Mouse (Mus musculus) embryonic fibroblast, embryonic 13.5 days (primary cell): ENCODE data around the gene Aldh3b3. TPM values are rescaled to one million over a fixed set of nuclear protein-coding genes. Genes with fewer than 3 reads are reported as not detected.
"Not testable (repeated sequence)": the region's sequence is repeated elsewhere in the genome, so short reads cannot be mapped to it uniquely, and the experiment has no call there.

Experiments used
- H3K27ac ChIP-seq: 2 replicates; pipeline ENCODE4 v1.5.1; 2012; ENCODE audit warnings: low read length, control low read depth, inconsistent platforms; ENCODE audit not compliant: insufficient read depth
- H3K4me1 ChIP-seq: 2 replicates; pipeline ENCODE4 v1.6.1; 2011; ENCODE audit warnings: low read length; ENCODE audit not compliant: control insufficient read depth, insufficient read depth
- H3K4me3 ChIP-seq: 2 replicates; pipeline ENCODE4 v1.5.1; 2011; ENCODE audit warnings: mild to moderate bottlenecking, control low read depth, low read length; ENCODE audit not compliant: insufficient read depth
- CTCF ChIP-seq: IDR thresholded peaks from 2 replicates; pipeline ENCODE4 v1.5.1; 2011; ENCODE audit warnings: mild to moderate bottlenecking, control low read depth, low read length, moderate library complexity, borderline replicate concordance; ENCODE audit not compliant: insufficient read depth
- POLR2A ChIP-seq: IDR thresholded peaks from 2 replicates; pipeline ENCODE4 v1.6.1; 2011; ENCODE audit warnings: low read depth, mild to moderate bottlenecking, control low read depth, low read length, moderate library complexity
- polyA plus RNA-seq: library from polyadenylated mRNA; stranded (reverse); fragments of >200 nt; gene quantifications from 2 replicates; pipeline ENCODE4 v1.2.4, GENCODE M21; 2011; ENCODE audit warnings: low read depth; ENCODE audit not compliant: missing spikeins, insufficient read length

Gene Aldh3b3
- polyA plus RNA-seq, 1 experiment: not detected

DNA sequence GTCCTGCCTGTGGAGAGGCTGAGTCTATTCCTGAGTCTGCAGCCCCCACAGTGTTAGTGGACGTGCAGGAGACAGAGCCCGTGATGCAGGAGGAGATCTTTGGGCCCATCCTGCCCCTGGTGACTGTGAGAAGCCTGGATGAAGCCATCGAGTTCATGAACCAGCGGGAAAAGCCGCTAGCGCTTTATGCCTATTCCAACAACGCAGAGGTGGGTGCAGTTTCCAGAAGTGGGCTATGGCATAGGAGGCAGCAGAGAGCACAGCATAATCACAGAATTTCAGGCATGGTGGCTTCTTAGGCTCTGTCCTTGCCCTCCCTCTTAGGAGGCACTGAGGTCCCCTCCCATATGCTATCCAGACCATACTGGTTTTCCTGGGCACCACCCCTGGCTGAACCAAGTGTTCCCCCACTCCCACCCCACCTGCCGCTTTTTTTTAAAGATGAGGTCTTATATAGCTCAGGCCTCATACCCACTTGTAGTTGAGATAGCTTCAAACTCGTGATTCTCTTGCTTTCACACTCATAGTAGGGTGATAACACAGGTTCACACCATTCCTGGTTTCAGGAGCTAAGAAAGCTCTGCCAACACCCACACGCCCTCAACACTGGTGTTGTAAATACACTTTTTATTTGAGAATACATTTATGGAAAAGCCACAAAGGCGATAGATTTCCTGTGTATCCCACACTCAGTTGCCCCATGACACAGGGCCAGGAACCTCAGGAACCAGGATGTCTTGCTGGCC, 8.1 kb downstream of the Aldh3b3 start:
- Histone ChIP-seq H3K27ac (no peak overlapping the region), H3K4me3 (no peak overlapping the region), H3K4me1 (no peaks in the 10 kb centered on the region)
- TF ChIP-seq CTCF (no peak), POLR2A (no peak)

DNA sequence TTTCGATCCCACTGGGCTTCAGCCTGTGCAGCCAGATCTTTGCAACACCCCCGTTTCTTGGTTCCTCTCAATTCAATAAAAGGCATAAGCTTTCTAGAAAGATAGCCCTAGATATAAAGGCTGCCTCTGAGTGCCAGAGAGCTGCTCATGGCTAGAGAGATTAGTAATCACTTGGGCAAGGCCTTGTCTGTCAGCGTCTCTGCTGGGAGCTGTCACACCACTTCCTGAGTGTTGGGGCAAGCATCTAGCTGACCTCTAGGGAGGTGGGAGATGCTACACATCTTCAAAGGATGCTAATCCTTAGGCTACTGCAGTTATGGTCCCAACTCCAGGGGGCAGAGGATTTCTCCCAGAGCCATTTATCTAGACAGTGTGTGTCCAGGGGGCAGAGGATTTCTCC, 8.8 kb downstream of the Aldh3b3 start:
- Histone ChIP-seq H3K4me1 (no peaks in the 10 kb centered on the region), H3K4me3 (no peak overlapping the region), H3K27ac (no peak overlapping the region)
- TF ChIP-seq POLR2A (no peak), CTCF (no peak)

DNA sequence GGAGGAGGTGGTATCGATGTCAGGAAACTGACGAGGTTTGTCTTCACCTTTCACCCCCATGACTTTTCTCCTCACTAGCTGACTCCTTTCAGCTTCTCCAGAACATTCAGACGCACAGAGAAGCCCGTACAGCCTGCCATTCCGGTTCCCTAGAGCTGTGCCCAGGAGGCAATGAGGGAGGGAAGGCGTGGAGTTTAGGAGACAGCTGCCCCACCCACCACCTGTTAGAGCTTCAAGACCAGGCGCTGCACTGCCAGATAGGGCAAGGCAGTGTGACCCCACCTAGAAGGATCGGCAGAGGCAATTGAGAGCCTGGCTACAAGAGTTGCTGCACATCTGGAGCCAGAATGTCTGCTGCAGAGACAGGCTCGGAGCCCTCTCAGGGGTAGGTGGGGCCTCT, 13.8 kb downstream of the Aldh3b3 start, which contains the start of gene Aldh3b2:
Aldh3b2 (plus strand) TSS at position 100 of the 400 bp plus-strand sequence.
- Histone ChIP-seq H3K27ac (no peak within 1 kb of the TSS), H3K4me1 (no peaks in the 10 kb centered on the region), H3K4me3 (no peak within 1 kb of the TSS)
- TF ChIP-seq CTCF (no peak), POLR2A (no peak)

DNA sequence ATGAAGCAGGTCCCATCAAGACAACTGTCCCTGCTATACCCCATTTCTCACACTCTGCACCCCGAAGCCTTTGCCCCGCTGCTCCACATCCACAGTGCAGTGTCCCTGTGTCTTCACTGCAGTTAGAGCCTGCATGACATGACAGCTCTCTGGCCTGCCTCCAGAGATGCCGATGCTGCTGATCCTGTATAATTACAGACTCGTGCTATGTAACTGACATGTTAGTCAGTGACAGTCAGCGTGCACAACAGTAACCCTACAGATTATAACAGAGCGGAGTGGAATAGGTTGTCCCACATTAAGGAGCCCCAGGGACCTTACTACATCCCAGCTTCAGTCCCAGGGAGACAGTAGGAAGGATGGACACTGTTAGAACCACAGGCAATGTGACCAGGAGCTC, 16.2 kb downstream of the Aldh3b3 start:
- not testable (repeated sequence) for H3K4me3 ChIP-seq, H3K4me1 ChIP-seq, H3K27ac ChIP-seq

DNA sequence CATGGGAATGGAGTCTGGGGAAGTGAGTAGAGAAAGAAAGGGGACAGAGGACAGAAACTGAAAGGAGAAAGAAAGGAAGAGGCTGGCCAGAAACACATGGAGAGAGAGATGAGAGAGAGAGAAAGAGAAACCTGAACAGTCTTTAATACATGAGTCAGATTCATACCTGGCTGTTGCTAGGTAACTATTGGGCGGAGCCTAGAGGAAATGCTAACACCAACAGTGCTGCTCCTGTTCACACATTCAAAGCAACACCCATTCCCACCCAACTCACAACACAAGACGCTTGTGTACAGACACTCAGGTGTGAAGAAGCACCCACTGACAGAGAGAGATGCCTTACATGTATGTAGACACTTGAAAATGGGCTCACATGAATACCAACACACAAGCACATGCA, 17.4 kb downstream of the Aldh3b3 start:
- no peaks in the 10 kb centered on the region for H3K4me1 ChIP-seq
- TF ChIP-seq POLR2A (no peak), CTCF (no peak)
- no peak overlapping the region for H3K4me3 ChIP-seq
- H3K27ac ChIP-seq: no peak overlapping the region

DNA sequence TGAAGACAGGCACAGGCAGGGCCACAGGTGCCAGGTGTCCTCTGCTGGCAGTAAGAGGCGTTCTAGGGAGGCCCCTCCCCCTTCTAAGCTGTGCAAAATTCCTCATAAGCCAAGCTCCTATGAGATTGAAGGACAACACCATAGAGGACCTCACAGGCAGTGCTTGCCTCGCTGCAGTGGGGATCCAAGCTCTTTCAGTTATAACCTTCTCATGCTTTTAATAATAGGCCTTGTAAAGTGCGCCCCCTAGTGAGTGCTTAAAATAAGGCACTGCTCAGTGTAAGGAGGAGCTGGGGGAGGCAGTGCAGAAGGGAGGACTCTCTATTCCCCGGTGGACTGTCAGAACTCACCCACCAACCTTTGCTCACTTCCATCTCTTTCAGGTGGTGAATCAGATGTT, 21.9 kb downstream of the Aldh3b3 start:
- TF ChIP-seq POLR2A: no peak
- TF ChIP-seq CTCF: no peak; the same call in 1 of the 2 replicates
- Histone ChIP-seq H3K27ac (no peak overlapping the region), H3K4me3 (no peak overlapping the region), H3K4me1 (no peaks in the 10 kb centered on the region)

DNA sequence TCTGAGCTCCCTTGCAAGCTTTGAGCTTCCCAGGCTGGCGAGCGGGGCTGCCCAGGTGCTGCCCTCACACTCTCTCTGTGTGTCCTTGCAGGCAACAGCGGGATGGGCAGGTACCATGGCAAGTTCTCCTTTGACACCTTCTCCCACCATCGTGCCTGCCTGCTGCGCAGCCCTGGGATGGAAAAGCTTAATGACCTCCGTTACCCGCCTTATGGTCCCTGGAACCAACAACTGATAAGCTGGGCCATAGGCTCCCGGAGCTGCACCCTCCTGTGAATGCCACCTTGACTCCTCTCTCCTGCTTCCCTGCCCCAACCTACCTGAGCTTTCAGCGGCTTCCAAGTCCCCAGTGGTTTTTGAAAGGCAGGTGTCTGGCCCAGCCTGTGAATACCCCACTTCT, 22.5 kb downstream of the Aldh3b3 start:
- H3K4me1 ChIP-seq: no peaks in the 10 kb centered on the region
- TF ChIP-seq POLR2A: no peak
- TF ChIP-seq CTCF: no peak
- no peak overlapping the region for H3K4me3 ChIP-seq
- no peak overlapping the region for H3K27ac ChIP-seq

DNA sequence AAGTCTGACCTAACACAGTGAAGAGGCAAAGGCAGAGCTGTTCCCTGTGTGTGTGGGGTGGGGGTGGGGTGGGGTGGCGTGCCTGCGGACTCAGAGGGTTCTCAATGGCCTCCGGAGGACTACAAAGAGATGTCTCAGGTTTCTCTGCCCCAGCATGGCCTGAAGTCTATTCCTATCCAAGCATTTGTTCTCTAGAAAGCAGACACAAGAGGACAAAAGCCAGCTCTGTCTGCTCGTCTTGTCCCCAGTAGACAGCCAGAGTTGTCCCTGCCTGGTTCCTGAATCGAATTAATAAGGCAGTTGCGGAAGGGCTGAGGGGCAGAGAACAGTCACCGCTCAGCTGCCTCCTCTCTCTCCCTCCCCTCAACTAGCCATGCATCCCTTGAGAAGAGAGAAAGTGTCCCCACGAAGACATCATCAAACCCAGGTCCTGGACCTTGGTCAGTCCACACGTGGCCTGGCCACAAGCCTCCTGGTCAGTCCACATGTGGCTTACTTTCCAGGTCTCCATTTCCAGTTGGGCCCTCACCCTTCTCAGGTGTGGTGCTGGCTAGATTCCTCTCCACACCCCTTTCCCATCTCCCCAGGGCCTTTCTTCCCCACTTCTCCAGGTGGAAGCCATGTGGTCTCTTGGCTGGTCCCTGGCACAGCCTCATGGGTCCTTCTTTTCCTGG, 25.2 kb downstream of the Aldh3b3 start:
- Histone ChIP-seq H3K27ac (no peak overlapping the region), H3K4me1 (peaks cover 5% of the 10 kb centered on the region; the same call in 1 of the 2 replicates), H3K4me3 (no peak overlapping the region)
- no peak for TF ChIP-seq POLR2A
- no peak for TF ChIP-seq CTCF

DNA sequence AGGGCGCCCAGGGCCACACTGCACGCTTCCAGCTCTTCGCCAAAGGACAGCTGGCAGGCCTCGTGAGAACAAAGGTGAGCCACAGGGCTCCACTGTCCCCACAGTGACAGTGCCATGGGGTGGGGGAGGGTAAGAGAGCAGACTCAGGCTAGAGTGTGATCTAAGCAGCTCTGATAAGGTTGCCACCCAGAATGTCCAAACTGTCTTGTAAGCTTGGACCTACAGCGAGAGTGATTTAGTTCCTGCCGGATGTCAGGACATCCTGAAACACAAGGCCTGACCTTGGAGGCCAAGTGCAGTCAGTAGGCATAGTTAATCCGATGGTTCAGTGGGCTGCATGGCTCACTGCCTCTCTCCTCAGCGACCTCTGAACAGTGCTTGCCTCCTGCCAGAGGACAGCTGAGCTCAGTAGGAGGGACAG, 26.8 kb downstream of the Aldh3b3 start:
- H3K4me3 ChIP-seq: no peak overlapping the region
- TF ChIP-seq CTCF (no peak), POLR2A (no peak)
- no peak overlapping the region for H3K27ac ChIP-seq
- H3K4me1 ChIP-seq: peaks cover 5% of the 10 kb centered on the region; the same call in 1 of the 2 replicates

DNA sequence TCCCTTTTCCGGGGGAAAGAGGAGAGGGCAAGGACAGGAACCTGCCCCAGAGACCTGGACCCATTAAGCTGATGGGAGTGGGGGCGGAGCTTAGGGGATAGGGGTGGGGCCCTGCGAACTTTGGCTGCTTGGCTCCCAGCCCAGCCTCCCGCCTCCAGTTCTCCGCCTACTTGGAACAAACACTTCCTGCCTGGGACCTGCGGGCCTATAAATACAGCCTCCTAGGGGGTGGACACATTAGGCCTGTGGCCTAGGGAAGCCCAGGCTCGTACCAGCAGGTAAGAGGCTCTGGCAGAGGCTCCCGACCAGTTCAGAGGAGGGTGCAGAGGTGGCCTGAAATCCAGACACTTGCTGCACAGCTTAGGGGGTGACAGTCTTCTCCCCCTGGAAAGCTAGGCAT, 27.9 kb downstream of the Aldh3b3 start, which contains the start of gene Acy3:
Acy3 (plus strand) TSS at position 237 of the 400 bp plus-strand sequence.
- H3K4me3 ChIP-seq: no peak within 1 kb of the TSS
- no peak within 1 kb of the TSS for H3K27ac ChIP-seq
- H3K4me1 ChIP-seq: peaks cover 5% of the 10 kb centered on the region; the same call in 1 of the 2 replicates
- TF ChIP-seq CTCF (no peak), POLR2A (peak; percentile 75)
